Mouse (Mus musculus) cerebellum, postnatal 25 days (tissue): ENCODE data around the gene Bcar3.

Source experiments
- DNase-seq, 2 experiments: peaks; one replicate each; pipeline ENCODE4 v3.0.0; 2021; ENCODE audit warnings: mixed read lengths in 2 of 2

The Bcar3 gene

DNA sequence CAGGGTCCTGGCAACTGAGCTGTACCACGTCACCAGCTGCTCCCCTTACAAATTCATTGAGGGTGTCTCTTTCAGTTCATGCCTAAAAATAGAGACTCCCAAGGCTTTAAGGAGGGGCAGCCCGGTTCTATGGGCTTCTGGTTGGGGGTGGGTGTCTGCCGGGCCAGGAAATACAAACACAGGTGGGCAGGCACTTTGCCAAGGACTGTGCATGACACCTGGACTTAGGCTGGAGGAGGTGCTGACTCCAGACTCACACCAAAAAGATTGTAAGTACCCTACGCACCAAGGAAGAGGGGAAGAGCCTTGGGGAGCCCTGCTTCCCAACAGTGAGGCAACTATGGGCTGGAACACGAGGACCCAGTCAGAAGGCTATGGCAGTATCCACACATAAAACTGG is 44.1 kb downstream of the Bcar3 start:
- peak in 1 of 2 experiments; percentile 21 for DNase-seq

DNA sequence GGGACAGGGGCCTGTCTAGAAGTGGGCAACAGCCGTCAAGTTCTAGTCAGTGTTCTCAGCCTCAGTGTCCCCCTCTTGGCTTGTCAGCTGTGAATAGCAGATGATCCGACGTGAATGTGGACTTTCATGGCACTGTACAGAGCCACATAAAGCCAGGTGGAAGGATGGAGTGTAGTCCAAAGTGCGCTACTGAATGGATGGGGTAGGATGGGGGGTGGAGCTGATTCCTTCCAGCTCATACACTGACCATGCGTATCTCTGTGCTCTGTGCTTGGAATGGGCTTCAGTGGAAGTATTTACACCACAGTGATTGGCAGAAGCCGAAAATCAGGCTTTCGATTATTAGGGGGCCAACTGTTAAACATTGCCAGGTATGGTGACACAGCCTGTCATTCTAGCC is 45.0 kb downstream of the Bcar3 start:
- no peak for DNase-seq

DNA sequence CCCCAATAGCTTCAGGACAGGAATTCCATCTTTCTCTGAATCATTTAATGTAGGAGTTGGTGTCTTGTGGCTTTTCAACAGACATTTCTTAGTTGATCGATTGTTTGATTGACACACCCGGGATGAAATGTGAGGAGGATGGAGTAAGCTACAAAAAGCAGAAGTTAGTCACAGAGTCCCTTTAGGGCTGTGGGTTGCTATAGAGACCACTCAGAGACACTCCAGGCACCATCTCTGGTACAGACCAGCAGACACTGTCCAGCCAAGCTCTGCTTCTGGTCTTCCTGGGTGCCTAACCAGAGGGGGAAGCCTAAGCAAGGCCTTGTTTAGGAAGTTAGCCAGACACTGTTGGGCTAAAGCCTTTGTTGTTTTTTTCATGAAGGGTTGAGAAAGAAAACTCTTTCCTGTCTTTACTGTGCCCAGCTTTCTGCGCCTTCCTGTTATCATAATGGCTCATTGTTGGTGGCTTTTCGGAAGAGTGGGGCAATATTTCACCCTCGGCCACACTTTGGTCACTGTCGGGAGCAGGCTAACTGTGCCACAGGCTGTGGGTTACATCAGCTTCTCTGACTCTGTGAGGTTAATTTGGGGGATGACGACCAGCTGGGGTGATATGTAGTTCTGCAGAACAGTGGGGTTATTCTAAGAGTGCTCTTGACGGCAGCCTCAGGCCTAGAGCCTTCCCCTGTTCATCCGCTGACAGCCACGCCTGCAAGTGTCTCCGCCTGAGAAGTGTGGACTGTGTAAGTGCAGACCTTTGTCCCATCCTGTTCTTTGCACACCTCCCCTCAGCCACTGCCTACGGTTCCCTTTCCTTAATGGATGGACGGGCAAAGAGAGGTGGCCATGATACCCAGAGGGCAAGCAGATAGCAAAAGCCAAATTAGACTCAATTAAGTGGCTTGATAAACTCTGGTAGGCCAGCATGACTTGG is 46.5 kb downstream of the Bcar3 start:
- no peak for DNase-seq

DNA sequence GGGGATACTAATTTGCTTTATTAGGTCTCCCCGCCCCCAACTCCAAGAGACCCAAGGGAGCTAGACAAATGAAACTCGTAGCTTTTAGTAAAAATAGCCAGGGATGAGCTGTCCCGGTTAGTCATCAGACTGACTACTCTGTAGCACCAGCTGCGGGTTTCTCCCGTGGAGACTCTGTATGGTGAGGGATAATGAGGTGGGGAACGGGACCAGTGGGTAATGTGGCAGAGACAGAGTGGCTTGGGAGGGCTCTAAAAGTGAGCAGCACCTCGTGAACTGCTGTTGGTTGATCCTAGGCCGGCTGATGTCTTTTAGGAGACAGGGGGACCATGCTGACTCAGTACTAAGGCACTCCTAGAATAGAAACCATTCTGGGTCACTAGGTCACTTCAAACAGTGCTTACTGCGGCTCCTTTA is 49.5 kb downstream of the Bcar3 start:
- DNase-seq, result no peak

DNA sequence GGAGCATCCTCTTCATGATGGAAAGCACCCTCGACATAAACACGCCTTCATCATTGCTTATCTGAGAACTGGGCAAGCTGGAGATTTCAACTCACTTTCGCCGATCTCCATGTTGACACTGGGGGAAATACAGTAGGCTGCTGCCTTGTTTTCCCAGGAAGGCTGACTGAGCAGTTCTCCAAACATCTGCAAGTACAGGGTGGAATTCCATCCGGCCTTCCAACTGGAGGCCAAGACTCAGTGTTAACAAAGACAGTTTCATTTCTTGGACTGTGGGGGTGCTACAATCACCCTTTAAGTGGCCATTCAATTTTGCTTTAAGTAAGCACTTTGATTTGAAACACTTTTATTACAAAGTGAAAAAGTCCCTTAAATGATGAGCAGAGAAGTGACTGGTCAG is 50.4 kb downstream of the Bcar3 start:
- no peak for DNase-seq

DNA sequence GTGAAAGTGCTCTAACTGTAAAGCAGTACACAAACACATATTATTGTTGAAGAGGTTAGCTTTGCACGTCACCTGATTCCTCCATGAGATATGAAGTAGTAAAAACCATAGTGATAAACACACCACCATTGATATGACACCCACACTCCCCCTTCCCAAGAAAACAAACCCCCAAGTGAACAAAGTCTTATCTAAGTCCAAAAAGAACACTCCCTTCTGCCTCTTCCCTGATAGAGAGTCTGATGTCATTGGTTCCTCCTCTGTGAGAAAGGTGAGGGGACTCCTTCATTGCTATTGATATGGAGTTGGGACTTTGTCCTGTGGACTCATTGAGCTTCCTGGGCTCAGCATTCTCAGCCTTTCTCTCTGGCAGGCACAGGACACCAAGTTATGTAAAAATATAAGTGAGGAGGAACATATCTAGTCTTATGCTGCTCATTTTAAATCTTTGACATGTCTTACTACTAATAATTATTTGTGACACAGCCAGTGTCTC is 52.1 kb downstream of the Bcar3 start:
- DNase-seq, result no peak

DNA sequence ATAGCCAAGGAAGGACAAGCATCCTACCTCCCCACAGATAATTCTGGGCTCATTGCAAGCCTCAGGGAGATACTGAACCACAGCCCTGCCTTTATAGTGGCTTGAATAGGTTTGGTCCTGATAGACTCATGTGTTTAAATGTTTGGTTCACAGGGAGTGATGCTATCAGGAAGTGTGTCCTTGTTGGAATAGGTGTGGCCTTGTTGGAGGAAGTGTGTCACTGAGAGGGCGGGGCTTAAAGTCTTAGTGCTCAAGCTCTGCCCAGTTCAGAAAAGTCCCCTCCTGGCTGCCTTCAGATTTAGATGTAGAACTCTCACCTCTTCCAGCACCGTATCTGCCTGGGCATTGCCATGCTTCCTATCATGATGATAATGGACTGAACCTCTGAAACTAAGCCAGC is 52.7 kb downstream of the Bcar3 start:
- no peak for DNase-seq

DNA sequence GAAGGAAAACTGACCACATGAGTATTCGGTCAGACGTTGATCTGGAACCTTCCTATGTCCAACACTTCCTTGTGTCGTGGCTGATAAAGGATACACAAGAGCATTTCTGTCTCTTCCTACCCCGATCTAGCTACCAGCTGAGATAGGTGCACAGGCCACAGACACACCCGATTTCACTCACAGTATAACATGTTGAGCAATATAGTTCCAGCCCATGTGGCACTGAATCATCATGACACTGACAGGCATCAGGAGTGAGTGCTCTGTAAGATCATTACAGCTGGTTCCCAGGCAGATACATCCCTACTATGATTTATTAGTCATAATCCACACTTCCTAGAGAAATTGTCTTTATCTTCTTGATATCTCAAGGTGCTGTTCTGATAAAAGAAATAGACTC is 54.7 kb downstream of the Bcar3 start:
- DNase-seq, result no peak

DNA sequence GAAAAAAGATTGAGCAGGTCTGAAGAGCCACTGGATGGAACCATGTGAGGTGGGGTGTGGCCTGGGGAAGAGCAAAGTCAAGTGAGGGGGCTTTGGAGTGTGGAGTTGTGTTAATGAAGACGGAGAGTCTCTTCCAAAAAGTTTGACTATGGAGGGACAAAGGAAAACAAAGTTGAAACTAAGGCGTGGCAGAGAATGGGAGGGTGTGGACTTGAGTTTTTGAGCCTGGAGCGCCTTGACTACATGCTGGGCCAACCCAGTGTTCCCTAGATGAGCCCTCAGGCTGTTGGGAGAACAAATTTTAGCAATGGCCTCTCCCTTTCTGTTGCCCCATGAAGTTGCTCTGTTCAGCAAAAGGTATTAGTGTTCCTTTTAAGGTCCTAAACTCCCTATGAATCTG is 58.9 kb downstream of the Bcar3 start:
- DNase-seq, result no peak

DNA sequence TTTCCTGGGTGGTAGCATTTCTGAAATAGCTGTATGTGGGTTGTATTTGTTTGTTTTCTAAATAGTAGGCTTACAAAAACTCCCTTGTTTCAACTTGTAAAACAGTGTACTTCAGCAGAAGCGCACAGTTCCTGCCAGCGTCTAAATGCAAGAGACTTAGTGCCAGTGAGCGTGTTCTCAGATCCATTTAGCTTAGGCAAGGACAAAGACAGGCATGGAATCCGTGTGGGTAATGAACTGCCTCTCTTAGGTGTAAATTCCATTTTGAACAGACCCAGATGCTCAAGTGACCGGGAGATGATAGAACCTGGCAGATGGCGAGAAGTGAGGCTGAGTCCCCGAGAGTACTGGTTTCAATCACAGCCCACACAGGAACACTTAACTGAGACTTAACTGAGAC is 65.5 kb downstream of the Bcar3 start:
- no peak for DNase-seq

DNA sequence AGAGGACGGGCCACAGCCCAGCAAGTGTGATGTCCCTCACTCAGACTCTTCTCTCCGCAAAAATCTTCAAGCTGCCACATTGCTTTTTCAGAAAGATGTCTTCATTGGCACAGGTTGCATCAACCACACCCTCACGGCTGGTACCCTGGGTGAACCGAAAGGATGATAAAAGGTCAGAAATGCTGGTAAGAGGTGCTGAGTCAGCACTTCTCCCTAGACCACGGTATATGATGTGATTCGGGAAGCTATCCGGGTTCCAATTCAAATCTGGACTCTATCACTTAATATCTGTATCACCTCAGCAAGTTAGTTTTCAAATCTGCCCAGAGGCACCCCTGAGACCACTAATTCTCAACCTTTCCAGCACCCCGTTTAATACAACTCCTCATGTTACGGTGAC is 66.0 kb downstream of the Bcar3 start:
- DNase-seq, result no peak

DNA sequence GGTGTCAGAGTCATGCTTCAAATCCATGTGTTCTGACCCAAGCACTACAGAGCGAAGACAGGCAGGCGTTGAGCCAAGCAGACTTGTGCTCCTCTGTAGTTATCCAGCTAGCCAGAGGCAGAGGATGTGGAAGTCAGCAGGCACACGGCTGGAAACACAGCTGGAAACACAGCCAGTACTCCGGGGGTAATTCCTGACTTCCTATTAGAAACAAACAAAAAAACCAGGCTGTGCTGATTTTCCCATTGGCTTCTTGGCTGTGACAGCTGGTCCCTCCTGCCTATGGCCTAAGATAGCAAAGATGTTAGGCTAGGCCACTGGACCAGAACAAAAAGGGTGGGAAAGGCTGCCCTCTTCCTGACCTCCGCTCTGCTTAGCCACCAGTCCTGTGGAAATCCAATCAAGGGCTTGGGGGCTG is 66.8 kb downstream of the Bcar3 start:
- no peak for DNase-seq

DNA sequence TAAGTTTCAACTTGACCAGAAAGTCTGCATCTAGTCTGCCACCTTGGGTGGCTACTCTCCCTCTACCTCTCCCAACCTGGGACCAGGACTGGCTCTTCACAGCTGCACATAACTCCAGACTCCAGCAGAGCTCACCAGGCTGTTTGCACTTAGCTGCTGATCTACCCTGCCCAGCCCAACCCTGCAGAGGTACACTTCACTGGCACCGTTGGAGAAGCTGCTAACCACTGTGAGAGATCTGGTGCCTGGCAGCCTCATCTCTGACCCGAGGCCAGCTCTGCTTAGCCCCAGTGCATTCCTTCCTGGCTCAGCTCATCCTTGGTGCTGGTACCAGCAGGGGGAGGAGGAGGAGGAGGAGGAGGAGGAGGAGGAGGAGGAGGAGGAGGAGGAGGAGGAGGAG is 68.8 kb downstream of the Bcar3 start:
- no peak for DNase-seq

DNA sequence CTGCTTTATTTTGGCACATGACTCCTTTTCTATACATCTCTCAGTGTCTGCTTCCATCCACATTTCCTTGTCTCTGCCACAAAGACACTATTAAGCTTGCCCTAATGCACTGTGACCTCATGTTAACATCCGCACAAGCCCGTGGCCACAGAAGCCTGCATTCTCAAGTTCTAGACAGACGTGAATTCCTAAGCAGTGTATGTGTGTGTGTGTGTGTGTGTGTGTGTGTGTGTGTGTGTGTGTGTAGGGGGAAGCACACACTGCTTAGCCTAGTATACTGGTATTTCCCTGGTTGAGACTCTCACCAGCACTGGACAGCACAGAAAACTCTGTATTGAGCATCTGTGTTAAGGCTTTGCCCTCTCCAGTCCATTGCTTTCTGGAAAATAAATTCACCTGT is 70.6 kb downstream of the Bcar3 start:
- no peak for DNase-seq

DNA sequence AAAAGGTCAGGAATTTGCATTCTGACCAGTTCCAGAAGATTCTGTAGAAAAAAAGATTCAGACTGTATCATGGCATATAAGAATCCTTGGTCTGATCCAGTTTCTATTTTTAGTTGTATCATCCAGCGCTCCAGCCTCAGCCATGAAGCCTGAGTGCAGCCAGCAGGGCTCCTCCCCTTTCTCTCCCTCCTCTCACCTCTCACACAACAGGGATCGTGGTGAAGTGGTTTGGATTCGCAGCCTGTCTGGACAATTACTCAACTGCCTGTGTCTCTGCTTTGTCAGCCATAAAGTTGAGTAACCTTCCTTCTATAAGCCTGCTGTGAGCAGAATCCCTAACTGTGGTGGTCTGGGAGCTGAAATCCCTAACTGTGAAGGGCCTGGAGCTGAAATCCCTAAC is 71.4 kb downstream of the Bcar3 start:
- DNase-seq, result no peak

DNA sequence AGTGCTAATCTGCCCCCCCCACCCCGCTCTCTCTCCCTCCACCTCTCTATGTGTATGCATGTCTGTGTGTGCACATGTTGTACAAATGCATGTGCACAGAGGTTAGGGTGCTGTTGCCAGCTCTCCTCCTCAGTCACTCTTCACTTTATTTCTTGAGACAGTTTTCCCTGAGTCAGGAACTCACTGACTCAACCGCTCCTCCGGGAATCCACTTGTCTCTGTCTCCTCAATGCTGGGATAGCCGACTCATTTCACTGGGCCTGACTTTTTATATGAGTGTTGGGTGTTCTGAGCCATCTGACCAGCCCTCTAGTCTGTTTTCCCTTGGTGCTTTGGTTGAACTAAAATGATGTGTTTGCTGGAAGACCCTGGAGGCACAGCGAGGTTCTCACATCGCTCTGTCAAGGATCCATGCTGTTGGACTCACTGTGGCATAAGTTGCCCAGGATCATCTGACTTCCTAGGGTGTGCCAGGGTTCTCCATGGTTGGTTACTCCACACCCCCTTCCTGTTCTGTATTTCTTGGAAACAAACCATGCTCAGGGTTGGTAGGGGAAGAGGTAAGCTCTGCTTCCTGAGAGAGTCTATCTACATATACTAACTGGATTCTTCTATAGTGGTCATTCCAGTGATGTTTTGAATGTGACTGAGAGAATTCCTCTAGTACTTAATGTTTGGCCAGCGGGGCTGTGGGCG is 77.9 kb downstream of the Bcar3 start:
- no peak for DNase-seq

DNA sequence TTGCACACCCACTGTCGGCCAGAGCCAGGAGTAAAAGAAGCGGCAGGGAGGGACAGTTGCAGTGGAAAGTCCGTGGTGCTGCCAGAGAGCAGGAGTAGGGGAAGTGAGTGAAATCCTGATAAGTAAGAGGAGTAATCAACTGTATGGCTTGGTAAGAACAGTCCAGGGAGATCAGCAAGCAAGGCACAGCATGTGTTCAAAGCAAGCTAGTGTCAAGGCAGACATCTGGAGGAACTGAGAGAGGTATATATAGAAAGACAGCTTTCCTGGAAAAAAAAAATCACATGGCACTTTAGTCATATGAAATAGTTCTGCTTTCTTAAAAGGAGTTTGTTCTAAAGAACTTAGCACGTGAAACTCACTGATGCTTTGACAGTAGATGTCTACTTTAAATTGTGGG is 78.7 kb downstream of the Bcar3 start:
- no peak for DNase-seq

DNA sequence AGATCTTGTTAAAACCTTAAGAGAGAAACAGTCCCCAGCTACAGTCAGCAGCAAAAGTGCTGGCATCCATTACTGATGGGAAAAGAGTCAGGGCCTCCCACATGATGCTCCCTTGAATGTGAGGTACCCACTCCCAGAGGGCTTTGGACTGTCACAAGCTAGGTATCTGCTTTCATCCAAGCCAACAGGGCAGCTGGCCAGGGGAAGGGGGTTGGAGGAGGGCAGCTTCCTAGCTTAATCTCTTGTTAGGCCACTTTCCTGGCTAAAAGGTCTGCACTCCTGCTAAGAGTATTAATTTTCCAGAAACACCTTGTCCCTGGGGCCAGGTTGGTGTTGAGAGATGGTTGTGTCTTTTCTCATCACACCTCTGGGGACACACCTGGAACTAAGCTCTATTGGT is 82.1 kb downstream of the Bcar3 start:
- no peak for DNase-seq

DNA sequence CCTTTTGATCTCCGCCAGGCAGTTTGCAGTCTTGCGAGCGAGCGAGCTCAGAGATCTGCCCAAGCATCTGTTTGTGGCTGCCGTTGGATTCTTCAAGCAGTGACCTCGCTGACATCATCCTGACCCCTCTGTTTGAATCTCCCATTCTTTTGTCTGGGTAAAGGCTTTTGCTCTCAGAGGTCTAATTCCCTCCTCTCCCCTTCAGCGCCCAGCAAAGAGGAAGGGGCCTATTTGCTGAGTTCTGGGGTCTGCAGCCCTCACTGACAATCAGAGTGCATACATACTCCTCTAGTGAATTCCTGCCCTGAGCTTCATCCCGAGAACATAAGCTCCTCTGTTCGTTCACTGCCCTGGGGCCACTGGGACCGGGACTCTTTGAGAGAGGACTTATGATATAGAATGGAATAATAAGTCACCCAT is 82.5 kb downstream of the Bcar3 start:
- DNase-seq, result no peak

DNA sequence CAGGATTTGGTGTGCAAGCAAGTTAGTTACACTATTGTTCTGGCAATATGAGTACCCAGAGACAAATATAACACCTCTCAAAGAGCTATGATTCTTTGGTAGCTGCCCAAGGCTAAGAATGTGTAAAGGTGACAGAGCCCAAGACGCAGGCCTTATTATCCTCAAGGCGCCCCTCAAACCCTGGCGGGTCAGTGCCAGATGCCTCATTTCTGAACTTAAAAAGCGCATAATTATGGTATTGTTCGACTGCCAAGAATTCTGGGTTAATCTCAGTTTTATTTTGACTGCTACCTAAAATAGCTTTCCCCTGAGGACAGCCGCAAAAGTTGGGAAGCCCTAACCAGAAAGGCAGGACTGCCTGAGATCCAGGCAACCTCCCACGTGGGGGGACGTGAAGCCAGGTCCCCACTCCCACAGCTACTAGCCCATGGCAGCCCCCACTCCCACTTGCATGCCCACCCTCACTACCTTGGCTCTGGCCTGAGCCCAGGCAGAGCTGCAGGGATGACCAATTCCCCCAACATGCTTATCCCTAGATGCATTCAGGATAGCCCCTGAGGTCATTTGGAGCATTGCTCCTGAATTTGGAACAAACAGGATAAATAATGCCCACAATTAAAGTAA is 83.0 kb downstream of the Bcar3 start:
- no peak for DNase-seq

DNA sequence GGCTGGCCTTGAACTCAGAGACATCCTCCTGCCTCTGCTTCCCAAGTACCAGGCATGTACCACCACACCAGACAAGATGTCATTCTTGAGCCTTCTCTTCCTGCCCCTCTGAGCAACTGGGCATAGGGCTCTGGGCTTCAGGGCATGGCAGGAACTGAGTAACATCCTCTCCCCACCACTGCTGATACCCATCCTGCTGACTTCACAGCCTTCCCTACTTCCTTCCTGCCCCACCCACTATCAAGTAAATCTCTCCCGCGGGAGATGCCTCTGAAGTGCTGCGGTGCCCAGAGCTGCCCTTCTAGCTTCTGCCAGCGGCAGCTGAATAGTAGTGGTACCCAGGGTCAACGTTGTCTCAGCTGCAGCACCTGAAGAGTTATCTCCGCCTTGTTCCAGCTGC is 84.7 kb downstream of the Bcar3 start:
- DNase-seq, result no peak

DNA sequence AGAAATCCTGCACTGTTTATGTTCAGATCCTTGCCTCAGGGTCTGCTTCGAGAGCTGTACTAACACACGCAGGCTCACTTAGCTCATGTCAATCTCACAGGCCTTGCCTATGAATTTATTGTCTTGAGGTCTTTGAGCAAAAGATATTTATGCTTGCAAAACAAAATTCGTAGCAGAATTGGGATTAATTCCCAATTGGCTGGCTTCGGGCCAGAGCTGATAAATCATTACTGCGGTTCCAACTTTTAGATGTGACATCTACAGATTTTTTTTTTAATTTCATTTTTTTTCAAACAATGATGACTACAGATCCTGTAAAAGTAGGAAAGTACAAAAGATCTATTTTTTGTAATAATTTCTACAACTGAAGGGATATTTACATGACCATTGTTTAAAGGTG is 86.8 kb downstream of the Bcar3 start:
- no peak for DNase-seq

DNA sequence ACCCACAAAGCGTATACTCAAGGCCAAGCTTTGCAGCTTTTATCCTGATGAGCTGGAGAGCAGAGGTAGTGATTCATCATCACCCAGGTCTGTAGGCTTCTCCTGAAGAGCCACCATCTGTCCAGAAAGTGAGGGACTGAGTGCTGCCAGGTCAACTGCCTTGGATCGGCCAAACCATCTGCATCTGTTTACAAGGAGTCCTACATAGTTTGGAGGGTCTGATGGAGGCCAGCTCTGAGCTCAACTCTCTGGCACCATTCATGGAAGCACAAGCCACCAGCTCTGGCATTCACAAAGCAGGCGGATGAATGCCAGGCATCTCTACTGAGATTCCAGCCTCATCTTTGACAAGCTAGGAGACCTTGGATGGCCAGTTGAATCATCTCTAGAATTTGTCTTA is 87.7 kb downstream of the Bcar3 start:
- peak; percentile 75 to 78 for DNase-seq

DNA sequence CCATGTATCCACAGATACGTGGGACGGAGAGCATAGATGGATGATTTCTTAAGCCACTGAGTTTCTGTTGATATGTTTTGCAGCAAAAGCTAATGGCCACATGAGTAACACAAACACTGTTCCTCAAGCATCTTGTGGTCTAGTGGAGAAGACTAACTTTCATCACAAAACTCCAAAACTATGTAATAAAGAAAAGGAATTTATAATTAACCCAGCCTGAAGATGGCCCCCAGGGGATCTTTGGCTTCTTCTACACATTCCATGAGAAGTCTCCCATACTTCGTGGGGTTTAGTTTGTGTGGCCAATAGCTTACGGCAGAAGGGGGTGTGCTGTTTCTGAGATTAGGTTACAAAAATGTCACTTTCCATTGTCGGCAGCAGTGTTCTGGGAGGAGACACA is 92.5 kb downstream of the Bcar3 start:
- DNase-seq, result no peak
